Mouse (Mus musculus): ENCODE data around the gene Aip. TPM values are rescaled to one million over a fixed set of nuclear protein-coding genes. Genes with fewer than 3 reads are reported as not detected.

The Aip gene
- polyA plus RNA-seq, 1 experiment = 25.1 TPM

- Histone ChIP-seq H3K27me3 (ENCODE audit: control insufficient read depth) (no peaks in the 10 kb centered on the region), H3K4me3 (replicated peaks) (no peak within 1 kb of the TSS), H3K4me1 (ENCODE audit: control insufficient read depth) (peaks cover 45% of the 10 kb centered on the region), H3K9me3 (ENCODE audit: control insufficient read depth, low read length) (no peaks in the 10 kb centered on the region), H3K36me3 (ENCODE audit: control insufficient read depth) (peaks cover 72% of the 10 kb centered on the region)
- no peak for TF ChIP-seq TAL1 (IDR thresholded peaks at IDR 0.05; ENCODE audit: low read length)
- TF ChIP-seq GATA1 (IDR thresholded peaks at IDR 0.05; ENCODE audit: low read length) = no peak
Measured at GRCm38 (mm10) chr19:4153232-4153654, 27.6 kb upstream of the Aip start, which contains the start of gene Ptprcap. Gene Ptprcap, plus strand, starts transcription at chr19:4153604.

DNA sequence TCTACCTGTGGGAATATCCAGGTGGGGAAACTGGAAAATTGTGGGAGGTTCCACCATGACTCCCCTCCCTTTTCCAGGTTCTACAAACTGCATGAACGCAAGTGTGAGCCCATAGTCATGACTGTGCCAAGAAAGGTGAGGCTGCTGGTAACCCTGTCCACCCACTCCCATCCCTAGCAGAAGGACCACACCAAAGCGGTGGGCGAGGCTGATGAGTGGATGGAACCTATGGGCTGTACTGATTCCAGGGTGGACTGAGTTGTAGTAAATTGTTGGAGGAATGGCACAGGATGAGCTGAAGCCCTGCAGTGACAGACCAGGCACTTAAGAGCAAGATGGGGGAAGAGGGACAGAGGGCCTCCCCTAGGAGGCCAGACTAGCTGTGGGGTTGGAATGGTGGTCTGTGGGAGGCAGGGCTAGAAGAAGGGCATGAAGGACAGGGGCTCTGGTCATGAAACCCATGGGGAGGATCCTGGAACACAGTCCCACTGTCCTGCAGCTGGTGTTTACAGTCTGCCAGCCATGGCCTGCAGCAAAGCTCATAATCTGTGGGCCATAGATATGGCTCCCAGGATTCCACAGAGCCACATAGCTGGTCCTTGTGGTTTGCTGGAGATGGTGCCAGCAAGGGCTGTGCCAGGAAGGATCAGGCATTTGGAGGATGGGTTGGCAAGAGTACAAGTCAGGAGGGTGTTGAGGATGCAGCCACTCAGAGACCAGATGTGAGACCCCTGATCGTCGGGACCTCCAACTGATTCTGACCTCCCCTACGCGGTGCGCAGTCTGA is 27.0 kb upstream of the Aip start:
- peaks cover 51% of the 10 kb centered on the region for H3K4me1 ChIP-seq (ENCODE audit: control insufficient read depth)
- H3K9me3 ChIP-seq (ENCODE audit: control insufficient read depth, low read length) = no peaks in the 10 kb centered on the region
- no peak for TF ChIP-seq GATA1 (IDR thresholded peaks at IDR 0.05; ENCODE audit: low read length)
- no peak for TF ChIP-seq TAL1 (IDR thresholded peaks at IDR 0.05; ENCODE audit: low read length)
- H3K36me3 ChIP-seq (ENCODE audit: control insufficient read depth) = peaks cover 66% of the 10 kb centered on the region
- no peaks in the 10 kb centered on the region for H3K27me3 ChIP-seq (ENCODE audit: control insufficient read depth)
- H3K4me3 ChIP-seq (replicated peaks) = no peak overlapping the region

DNA sequence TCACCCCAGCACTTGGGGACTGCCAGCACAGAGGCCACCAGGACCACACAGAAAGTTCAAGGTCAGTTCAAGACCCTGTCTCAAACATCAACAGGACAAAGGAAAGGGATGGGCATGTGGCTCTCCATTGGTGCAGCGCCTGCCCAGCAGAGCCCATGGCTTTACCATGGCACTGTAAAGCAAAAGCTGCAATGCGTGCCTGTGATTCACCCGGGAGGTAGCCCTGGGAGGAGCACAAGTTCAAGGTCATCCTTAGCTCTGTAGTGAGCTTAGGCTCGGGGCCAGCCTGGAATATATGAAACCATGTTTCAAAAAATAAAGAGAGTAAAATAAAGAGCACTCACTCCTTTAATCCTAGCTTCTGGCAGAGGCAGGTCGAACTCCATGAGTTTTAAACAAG is 26.2 kb upstream of the Aip start:
- TF ChIP-seq GATA1 (IDR thresholded peaks at IDR 0.05; ENCODE audit: low read length) = no peak
- no peak for TF ChIP-seq TAL1 (IDR thresholded peaks at IDR 0.05; ENCODE audit: low read length)
- Histone ChIP-seq H3K27me3 (ENCODE audit: control insufficient read depth) (no peaks in the 10 kb centered on the region), H3K9me3 (ENCODE audit: control insufficient read depth, low read length) (no peaks in the 10 kb centered on the region), H3K4me1 (ENCODE audit: control insufficient read depth) (peaks cover 53% of the 10 kb centered on the region), H3K36me3 (ENCODE audit: control insufficient read depth) (peaks cover 59% of the 10 kb centered on the region), H3K4me3 (replicated peaks) (no peak overlapping the region)

DNA sequence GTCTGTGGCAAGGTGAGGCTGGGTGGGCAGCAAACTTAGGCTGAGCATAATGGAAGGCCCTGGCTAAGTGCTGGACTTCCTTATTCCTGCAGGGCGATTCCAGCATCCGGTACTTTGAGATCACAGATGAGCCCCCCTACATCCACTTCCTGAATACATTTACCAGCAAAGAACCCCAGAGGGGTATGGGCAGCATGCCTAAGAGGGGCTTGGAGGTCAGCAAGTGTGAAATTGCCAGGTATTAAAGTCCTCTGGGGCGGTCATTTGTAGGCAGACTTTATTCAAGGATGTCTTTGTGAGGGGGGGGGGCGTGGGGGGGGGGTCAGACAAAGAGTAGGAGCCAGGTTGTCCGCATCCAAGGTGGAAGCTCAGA is 25.8 kb upstream of the Aip start:
- peaks cover 53% of the 10 kb centered on the region for H3K4me1 ChIP-seq (ENCODE audit: control insufficient read depth)
- H3K4me3 ChIP-seq (replicated peaks) = no peak overlapping the region
- H3K9me3 ChIP-seq (ENCODE audit: control insufficient read depth, low read length) = no peaks in the 10 kb centered on the region
- peaks cover 55% of the 10 kb centered on the region for H3K36me3 ChIP-seq (ENCODE audit: control insufficient read depth)
- TF ChIP-seq TAL1 (IDR thresholded peaks at IDR 0.05; ENCODE audit: low read length) (no peak), GATA1 (IDR thresholded peaks at IDR 0.05; ENCODE audit: low read length) (no peak)
- no peaks in the 10 kb centered on the region for H3K27me3 ChIP-seq (ENCODE audit: control insufficient read depth)

- H3K4me1 ChIP-seq (ENCODE audit: control insufficient read depth) = peaks cover 53% of the 10 kb centered on the region
- no peak for TF ChIP-seq TAL1 (IDR thresholded peaks at IDR 0.05; ENCODE audit: low read length)
- no peak for TF ChIP-seq GATA1 (IDR thresholded peaks at IDR 0.05; ENCODE audit: low read length)
- H3K9me3 ChIP-seq (ENCODE audit: control insufficient read depth, low read length) = peaks cover 4% of the 10 kb centered on the region
- no peaks in the 10 kb centered on the region for H3K27me3 ChIP-seq (ENCODE audit: control insufficient read depth)
- H3K36me3 ChIP-seq (ENCODE audit: control insufficient read depth) = peaks cover 48% of the 10 kb centered on the region
- H3K4me3 ChIP-seq (replicated peaks) = no peak overlapping the region
Measured at GRCm38 (mm10) chr19:4150567-4151487, 25.2 kb upstream of the Aip start.

GRCm38 (mm10) chr19:4149764-4150461 is 24.3 kb upstream of the Aip start:
- H3K36me3 ChIP-seq (ENCODE audit: control insufficient read depth) = peaks cover 39% of the 10 kb centered on the region
- no peaks in the 10 kb centered on the region for H3K27me3 ChIP-seq (ENCODE audit: control insufficient read depth)
- H3K9me3 ChIP-seq (ENCODE audit: control insufficient read depth, low read length) = peaks cover 6% of the 10 kb centered on the region
- H3K4me1 ChIP-seq (ENCODE audit: control insufficient read depth) = peaks cover 50% of the 10 kb centered on the region
- TF ChIP-seq TAL1 (IDR thresholded peaks at IDR 0.05; ENCODE audit: low read length) (no peak), GATA1 (IDR thresholded peaks at IDR 0.05; ENCODE audit: low read length) (no peak)
- H3K4me3 ChIP-seq (replicated peaks) = no peak overlapping the region

DNA sequence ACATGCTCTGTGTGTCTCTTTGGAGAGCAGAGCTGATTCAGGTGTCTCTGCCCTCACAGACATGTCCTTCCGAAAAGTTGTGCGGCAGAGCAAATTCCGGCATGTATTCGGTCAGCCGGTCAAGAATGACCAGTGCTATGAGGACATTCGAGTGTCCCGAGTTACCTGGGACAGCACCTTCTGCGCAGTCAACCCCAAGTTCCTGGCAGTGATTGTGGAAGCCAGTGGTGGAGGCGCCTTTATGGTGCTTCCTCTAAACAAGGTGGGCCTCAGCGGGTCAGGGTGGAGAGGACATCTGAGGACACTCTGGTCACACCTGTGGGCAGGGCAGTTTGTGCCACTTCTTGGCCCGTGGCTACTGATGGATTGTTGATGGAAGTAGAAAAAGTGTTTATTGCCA is 23.6 kb upstream of the Aip start:
- Histone ChIP-seq H3K4me1 (ENCODE audit: control insufficient read depth) (peaks cover 44% of the 10 kb centered on the region), H3K9me3 (ENCODE audit: control insufficient read depth, low read length) (peaks cover 6% of the 10 kb centered on the region), H3K4me3 (replicated peaks) (peak overlapping the region; percentile 79), H3K27me3 (ENCODE audit: control insufficient read depth) (no peaks in the 10 kb centered on the region), H3K36me3 (ENCODE audit: control insufficient read depth) (peaks cover 39% of the 10 kb centered on the region)
- TF ChIP-seq GATA1 (IDR thresholded peaks at IDR 0.05; ENCODE audit: low read length) (no peak), TAL1 (IDR thresholded peaks at IDR 0.05; ENCODE audit: low read length) (no peak)

DNA sequence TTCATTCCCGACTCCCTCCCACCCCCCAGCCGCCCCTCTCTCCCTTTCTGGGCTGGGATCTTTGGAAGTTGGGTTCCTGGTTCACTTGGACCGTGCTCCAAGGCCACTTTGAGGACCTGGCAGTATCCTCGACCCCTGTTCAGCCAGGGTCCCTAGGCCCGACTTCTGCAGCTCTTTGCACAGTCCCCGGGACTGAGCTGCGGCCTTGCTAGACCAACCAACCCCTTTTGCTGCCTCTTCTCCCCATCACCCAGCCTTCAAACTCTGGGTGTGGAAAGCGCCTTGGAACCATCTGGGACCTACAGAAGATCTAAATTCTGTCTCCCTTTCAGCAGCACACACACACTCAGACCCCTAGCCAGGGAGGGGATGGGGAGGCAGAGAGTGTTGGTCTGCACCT is 23.2 kb upstream of the Aip start:
- H3K4me1 ChIP-seq (ENCODE audit: control insufficient read depth) = peaks cover 43% of the 10 kb centered on the region
- TF ChIP-seq GATA1 (IDR thresholded peaks at IDR 0.05; ENCODE audit: low read length) (no peak), TAL1 (IDR thresholded peaks at IDR 0.05; ENCODE audit: low read length) (no peak)
- H3K4me3 ChIP-seq (replicated peaks) = peak overlapping the region; percentile 79
- H3K36me3 ChIP-seq (ENCODE audit: control insufficient read depth) = peaks cover 39% of the 10 kb centered on the region
- no peaks in the 10 kb centered on the region for H3K27me3 ChIP-seq (ENCODE audit: control insufficient read depth)
- peaks cover 6% of the 10 kb centered on the region for H3K9me3 ChIP-seq (ENCODE audit: control insufficient read depth, low read length)

DNA sequence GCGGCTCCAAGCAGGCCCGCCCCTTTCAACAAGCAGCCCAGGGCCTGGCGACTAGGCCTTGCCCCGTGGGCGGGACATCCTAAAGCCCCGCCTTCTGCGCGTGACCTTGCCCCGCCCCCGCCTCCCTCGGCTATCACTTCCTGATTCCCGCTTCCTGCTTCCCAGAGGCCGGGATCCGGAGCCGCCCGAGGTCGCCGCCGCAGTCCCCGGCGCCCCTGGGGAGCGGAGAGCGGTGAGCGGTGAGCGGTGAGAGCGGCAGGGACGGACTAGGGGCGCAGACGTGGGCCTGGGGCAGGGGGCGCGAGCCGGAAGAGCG is 22.8 kb upstream of the Aip start, which contains the start of gene Coro1b:
Gene Coro1b (plus strand): TSS at position 129 of the 316 bp plus-strand sequence.
- peaks cover 6% of the 10 kb centered on the region for H3K9me3 ChIP-seq (ENCODE audit: control insufficient read depth, low read length)
- TF ChIP-seq GATA1 (IDR thresholded peaks at IDR 0.05; ENCODE audit: low read length) (no peak), TAL1 (IDR thresholded peaks at IDR 0.05; ENCODE audit: low read length) (no peak)
- H3K36me3 ChIP-seq (ENCODE audit: control insufficient read depth) = peaks cover 36% of the 10 kb centered on the region
- H3K4me3 ChIP-seq (replicated peaks) = peak within 1 kb of the TSS; percentile 79
- H3K27me3 ChIP-seq (ENCODE audit: control insufficient read depth) = no peaks in the 10 kb centered on the region
- H3K4me1 ChIP-seq (ENCODE audit: control insufficient read depth) = peaks cover 41% of the 10 kb centered on the region

Measured in erythroblast, embryonic 14.5 days (primary cell).